Mouse (Mus musculus): ENCODE measurements at regions not wholly inside any gene's neighbourhood (a gene's known extent, or its start where the extent isn't known, plus 50 kb on each side); places are given as distances from the start of the nearest gene placed in this dataset.

DNA sequence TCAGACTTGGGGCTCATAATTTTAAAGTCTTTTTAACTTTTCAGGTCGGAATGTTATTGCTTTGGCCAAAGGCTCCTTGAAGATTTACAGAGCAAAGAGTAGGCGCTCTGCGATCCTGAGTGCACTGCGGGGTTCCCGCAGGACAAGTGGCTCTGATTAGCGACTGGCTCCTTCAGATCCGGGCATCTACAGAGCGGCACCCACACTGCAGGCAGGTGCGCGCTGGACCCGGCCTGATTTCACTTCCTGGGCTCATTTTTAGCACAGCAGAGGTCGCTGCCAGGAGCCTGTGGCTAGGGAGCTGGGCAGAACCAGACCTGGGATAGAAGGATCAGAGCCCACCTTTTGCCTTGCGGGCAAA lies 156.6 kb downstream of the Matn1 start:
- no peak overlapping the region for H3K27ac ChIP-seq
- H3K36me3 ChIP-seq (ENCODE audit: poor library complexity, severe bottlenecking): no peaks in the 10 kb centered on the region
- peak overlapping the region; percentile 45 for H3K4me2 ChIP-seq
- H3K4me3 ChIP-seq: no peak overlapping the region
- H3K9ac ChIP-seq: no peak overlapping the region
- ATAC-seq: no peak
- WGBS: 15% methylated on average over 13 of the region's 13 CpGs
- peaks cover 16% of the 10 kb centered on the region for H3K4me1 ChIP-seq
- peaks cover 3% of the 10 kb centered on the region; the same call in 1 of the 2 replicates for H3K9me3 ChIP-seq (replicated peaks)
- H3K27me3 ChIP-seq: no peaks in the 10 kb centered on the region

DNA sequence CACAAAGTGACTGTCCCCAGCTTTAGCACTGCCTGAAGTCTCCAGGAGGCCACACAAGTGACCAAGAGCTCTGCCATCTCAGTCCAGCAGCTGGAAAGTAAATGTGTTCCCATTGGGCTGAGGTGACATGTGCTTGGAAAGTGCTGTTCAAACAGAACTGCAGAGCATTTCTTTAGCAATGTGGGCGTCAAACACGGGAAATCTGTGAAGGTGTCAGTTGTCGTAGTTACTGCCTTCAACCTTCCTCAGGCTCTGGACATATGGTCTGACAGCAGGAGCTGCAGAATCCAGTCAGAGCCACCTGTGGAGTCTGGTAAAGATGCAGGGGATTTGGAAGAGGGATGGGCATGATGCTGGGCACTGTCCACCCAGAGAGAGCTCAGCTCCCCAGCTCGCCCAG lies 158.0 kb downstream of the Matn1 start:
- no peak overlapping the region for H3K9ac ChIP-seq
- no peak for ATAC-seq
- no peaks in the 10 kb centered on the region for H3K36me3 ChIP-seq (ENCODE audit: poor library complexity, severe bottlenecking)
- H3K4me1 ChIP-seq: peaks cover 19% of the 10 kb centered on the region
- no peak overlapping the region for H3K4me2 ChIP-seq
- no peak overlapping the region for H3K4me3 ChIP-seq
- H3K27ac ChIP-seq: no peak overlapping the region
- peaks cover 3% of the 10 kb centered on the region; the same call in 1 of the 2 replicates for H3K9me3 ChIP-seq (replicated peaks)
- H3K27me3 ChIP-seq: no peaks in the 10 kb centered on the region
- 76% methylated on average over 4 of the region's 4 CpGs for WGBS

DNA sequence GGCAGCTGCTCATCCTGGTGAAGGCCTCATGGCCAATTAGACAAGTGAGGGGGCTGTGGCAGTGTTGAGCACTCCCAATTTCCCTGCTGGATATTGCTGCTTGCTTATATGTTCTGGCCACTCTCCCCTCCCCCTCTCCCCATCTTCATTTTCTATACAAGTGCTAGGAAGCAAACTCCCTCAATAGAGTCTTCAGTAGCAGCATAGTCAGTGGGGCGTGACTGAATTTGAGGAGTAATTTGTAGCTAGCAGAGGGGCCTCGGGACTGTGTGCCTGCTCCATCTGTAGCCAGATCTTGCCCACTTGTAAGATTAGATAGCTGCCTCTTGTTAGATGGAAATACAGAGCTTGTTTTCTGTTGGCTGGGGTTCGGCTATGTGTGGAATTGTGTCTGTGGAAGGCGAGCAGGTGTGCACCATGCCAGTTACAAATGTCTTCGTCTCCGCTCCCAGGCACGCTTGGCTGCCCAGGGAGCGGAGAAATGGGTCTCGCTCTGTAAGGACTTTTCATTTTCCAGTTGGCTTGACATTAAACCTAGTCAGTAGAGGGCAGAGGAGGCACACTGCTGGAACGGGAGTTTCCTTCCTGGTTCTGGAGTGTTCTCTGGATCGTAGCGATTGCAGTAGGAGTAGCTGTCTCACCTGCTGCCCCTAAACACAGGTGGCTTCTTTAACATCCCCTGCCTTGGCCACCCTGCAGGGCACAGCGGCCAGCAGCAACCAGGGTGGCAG lies 163.1 kb downstream of the Matn1 start:
- Histone ChIP-seq H3K9me3 (replicated peaks) (no peaks in the 10 kb centered on the region), H3K9ac (0 out of 2 replicates have a peak overlapping the region, but pooled peaks have one; percentile 19), H3K27ac (peak overlapping the region; percentile 45), H3K36me3 (ENCODE audit: poor library complexity, severe bottlenecking) (no peaks in the 10 kb centered on the region), H3K4me1 (peaks cover 15% of the 10 kb centered on the region), H3K27me3 (no peaks in the 10 kb centered on the region), H3K4me2 (peak overlapping the region; percentile 12; the same call in 1 of the 2 replicates), H3K4me3 (no peak overlapping the region)
- WGBS: 30% methylated on average over 13 of the region's 13 CpGs
- ATAC-seq: peak; percentile 55

DNA sequence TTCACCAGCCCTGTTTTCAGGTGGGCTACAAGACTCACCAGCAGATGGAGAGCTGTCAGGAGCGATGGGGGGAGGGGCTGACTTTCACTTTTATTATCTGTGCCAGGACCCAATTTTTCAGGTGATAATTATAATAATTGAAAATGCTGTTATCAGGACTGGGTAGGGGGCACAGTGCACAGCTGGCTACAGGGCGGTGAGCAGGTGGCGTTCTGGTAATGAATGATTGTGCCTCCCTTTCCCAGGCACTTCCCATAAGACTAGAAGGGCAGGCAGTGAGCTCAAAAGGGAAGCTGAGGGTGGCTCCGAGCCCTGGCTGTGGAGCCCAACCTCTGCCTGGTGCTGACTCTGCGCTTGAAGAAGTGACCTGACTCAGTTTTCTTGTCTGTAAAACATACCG lies 168.4 kb downstream of the Matn1 start:
- H3K27me3 ChIP-seq: no peaks in the 10 kb centered on the region
- no peaks in the 10 kb centered on the region for H3K9me3 ChIP-seq (replicated peaks)
- peaks cover 26% of the 10 kb centered on the region for H3K4me1 ChIP-seq
- 63% methylated on average over 6 of the region's 6 CpGs for WGBS
- H3K4me2 ChIP-seq: no peak overlapping the region
- H3K9ac ChIP-seq: no peak overlapping the region
- no peaks in the 10 kb centered on the region for H3K36me3 ChIP-seq (ENCODE audit: poor library complexity, severe bottlenecking)
- H3K27ac ChIP-seq: no peak overlapping the region
- peak; percentile 43; the same call in 1 of the 2 replicates for ATAC-seq
- no peak overlapping the region for H3K4me3 ChIP-seq

DNA sequence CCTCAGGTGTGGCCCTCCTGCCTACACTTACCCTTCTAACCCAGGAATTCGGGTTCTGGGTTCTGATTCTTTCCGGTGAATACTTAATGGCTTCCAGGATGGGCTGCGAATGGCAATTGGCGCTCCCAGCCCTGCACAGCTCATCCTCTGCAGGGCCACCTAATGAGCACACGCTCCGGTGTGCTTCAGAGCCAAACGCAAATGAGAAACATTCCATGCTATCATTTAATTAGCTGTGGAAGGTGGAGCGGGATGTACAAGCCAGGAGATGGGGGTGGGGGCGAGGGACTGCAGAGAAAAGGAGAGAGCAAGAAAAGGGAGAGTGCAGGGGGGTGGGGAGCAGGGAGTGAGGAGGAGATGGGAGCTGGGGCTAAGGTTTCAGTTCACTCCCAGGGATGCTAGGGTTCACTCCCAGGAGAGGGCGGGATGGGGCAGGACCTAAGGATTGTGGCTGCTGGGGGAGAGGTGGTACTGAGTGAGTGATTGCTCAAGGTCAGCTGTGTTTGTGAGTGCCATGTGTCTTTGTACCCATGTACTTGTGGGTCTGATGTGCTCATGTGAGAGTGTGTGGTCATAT lies 169.6 kb downstream of the Matn1 start:
- peak overlapping the region; percentile 19 for H3K27ac ChIP-seq
- ATAC-seq: peak; percentile 38; the same call in 1 of the 2 replicates
- peaks cover 32% of the 10 kb centered on the region for H3K4me1 ChIP-seq
- WGBS: 18% methylated on average over 10 of the region's 10 CpGs
- no peak overlapping the region for H3K9ac ChIP-seq
- no peak overlapping the region for H3K4me3 ChIP-seq
- no peaks in the 10 kb centered on the region for H3K36me3 ChIP-seq (ENCODE audit: poor library complexity, severe bottlenecking)
- no peaks in the 10 kb centered on the region for H3K9me3 ChIP-seq (replicated peaks)
- H3K27me3 ChIP-seq: no peaks in the 10 kb centered on the region
- H3K4me2 ChIP-seq: no peak overlapping the region

DNA sequence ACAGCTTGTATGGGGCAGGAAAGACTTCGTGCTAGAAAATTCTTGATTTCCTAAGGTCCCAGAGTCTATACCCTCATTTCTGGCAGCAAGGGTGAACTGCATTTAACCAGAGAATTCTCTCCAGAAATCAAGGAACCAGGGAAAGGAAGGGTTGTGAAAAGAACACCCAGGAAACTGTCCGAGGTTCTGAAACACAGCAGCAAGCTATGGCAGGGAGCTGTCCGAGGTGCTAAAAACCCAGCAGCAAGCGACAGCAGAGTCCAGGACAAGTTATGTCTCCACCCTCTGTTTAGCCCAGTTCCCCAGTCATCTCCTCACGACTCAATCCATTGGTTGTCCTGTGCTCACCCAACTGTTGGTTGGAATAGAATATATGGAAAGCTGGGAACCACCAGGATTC lies 171.1 kb downstream of the Matn1 start:
- no peak for ATAC-seq
- Histone ChIP-seq H3K4me2 (no peak overlapping the region), H3K4me1 (peaks cover 32% of the 10 kb centered on the region), H3K27me3 (no peaks in the 10 kb centered on the region), H3K4me3 (no peak overlapping the region), H3K9me3 (replicated peaks) (no peaks in the 10 kb centered on the region), H3K27ac (no peak overlapping the region), H3K9ac (no peak overlapping the region), H3K36me3 (ENCODE audit: poor library complexity, severe bottlenecking) (no peaks in the 10 kb centered on the region)
- 11% methylated on average over 5 of the region's 5 CpGs for WGBS

DNA sequence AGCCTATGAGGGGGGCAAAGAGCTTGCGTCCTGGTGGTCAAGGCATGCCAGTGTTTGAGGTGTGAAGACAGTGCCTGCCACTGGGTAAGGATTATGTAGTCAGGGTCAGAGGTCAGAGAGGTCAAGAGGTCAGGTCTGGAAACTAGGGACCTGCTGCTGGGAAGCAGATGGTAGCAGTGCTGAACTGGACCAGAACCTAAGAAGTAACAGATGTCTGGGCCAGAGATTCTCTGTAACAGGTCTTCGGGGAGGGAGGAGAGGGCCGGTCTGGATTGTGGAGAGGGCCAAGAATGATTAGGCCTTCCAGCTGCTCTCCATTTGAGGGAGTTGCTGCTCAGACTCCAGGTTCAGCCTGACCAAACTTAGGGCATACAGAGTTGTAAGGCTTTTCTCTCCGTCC lies 174.4 kb downstream of the Matn1 start:
- Histone ChIP-seq H3K4me1 (peaks cover 20% of the 10 kb centered on the region), H3K4me3 (no peak overlapping the region), H3K27ac (no peak overlapping the region), H3K9me3 (replicated peaks) (no peaks in the 10 kb centered on the region), H3K27me3 (no peaks in the 10 kb centered on the region), H3K36me3 (ENCODE audit: poor library complexity, severe bottlenecking) (no peaks in the 10 kb centered on the region), H3K4me2 (no peak overlapping the region), H3K9ac (no peak overlapping the region)
- ATAC-seq: no peak
- WGBS: 59% methylated on average over 4 of the region's 4 CpGs

DNA sequence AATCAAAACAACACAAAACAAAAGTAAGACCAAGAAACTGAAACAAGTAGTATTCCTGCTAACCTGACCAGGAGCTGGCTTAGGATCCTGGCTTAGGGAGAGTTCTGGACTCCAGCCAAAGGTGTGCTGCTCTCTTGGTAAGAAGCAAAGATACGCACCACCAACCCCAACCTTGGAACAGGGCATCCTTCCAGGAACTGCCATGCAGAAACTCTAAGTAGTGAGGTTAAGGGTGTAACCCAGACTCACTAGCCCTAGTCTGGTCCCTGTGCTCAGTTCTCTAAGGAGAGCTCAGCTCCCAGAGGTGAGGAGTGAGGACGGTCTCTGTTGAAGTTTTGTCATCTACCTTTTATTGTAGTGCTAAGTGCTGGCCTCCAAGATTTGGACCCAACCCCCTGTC lies 175.4 kb downstream of the Matn1 start:
- 88% methylated on average over 2 of the region's 2 CpGs for WGBS
- no peaks in the 10 kb centered on the region for H3K9me3 ChIP-seq (replicated peaks)
- H3K27me3 ChIP-seq: no peaks in the 10 kb centered on the region
- peaks cover 10% of the 10 kb centered on the region for H3K4me1 ChIP-seq
- H3K4me3 ChIP-seq: no peak overlapping the region
- ATAC-seq: no peak
- H3K4me2 ChIP-seq: no peak overlapping the region
- no peaks in the 10 kb centered on the region for H3K36me3 ChIP-seq (ENCODE audit: poor library complexity, severe bottlenecking)
- H3K27ac ChIP-seq: no peak overlapping the region
- no peak overlapping the region for H3K9ac ChIP-seq

DNA sequence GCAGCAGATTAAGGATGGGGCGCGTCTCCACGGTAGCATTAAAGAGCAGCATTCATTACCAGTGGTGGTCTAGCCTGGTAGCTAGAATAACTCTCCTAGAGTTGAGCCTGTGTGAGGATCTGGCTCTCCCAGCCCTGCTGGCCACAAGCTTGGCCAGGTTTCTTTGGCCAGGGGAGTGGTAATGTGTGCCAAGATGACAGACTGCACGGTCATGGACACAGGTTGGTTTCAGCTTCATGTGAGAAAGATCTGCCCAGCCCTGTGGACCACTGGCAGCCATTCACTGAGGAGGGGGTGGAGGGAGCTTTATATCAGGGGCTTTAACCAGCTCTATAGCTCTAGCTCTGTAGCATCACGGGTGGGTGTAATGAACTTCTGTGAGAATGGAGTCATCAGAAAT lies 176.5 kb downstream of the Matn1 start:
- no peak overlapping the region for H3K4me3 ChIP-seq

DNA sequence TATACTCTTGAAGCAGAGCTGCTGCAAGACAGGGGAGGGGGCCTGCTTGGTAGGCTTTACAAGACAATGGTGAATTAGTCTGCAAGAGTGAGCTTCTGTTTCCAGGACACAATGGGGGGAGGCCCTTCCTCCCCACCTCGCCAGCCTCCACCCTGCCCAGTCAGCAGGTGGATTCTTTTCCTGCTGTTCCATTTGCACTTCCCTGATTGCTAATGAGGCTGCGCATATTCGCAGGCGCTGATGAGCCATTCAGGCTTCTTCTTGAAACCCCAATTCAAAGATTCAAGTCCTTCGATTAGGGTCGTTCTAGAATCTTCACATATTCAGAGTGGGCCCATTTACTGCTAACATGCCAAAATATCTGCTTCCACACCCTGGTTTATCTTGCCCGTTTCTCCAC lies 181.8 kb downstream of the Matn1 start:
- no peaks in the 10 kb centered on the region for H3K36me3 ChIP-seq (ENCODE audit: poor library complexity, severe bottlenecking)
- 12% methylated on average over 7 of the region's 7 CpGs for WGBS
- H3K9me3 ChIP-seq (replicated peaks): no peaks in the 10 kb centered on the region
- H3K9ac ChIP-seq: no peak overlapping the region
- ATAC-seq: peak; percentile 36; the same call in 1 of the 2 replicates
- peaks cover 15% of the 10 kb centered on the region for H3K4me1 ChIP-seq
- no peaks in the 10 kb centered on the region for H3K27me3 ChIP-seq
- H3K27ac ChIP-seq: no peak overlapping the region
- no peak overlapping the region for H3K4me2 ChIP-seq
- H3K4me3 ChIP-seq: no peak overlapping the region

More for the DNA sequence above, 176.5 kb downstream of the Matn1 start:
- no peak overlapping the region for H3K9ac ChIP-seq
- H3K4me1 ChIP-seq: peaks cover 14% of the 10 kb centered on the region
- no peaks in the 10 kb centered on the region for H3K36me3 ChIP-seq (ENCODE audit: poor library complexity, severe bottlenecking)
- no peak overlapping the region for H3K4me2 ChIP-seq
- WGBS: 91% methylated on average over 5 of the region's 5 CpGs
- no peak for ATAC-seq
- H3K9me3 ChIP-seq (replicated peaks): no peaks in the 10 kb centered on the region
- no peak overlapping the region for H3K27ac ChIP-seq
- H3K27me3 ChIP-seq: no peaks in the 10 kb centered on the region

DNA sequence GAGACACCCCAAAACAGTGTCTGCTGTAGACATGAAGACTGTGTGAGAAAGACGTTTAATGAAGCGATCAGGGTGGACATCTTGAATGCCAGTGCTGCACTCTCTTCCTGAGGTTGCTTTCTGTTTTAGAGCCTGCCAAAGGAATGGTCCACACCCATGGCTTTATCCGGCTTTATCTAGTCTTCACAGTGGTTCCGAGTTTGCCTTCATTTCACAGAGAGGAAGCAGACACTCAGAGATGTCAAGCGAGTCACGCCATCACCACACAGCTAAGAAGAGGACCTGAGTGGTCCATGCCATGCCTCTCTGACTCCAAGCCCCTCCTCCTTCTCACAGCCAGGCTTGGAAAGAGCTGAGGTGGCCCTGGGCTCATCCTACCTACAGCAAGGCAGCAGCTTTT lies 182.7 kb downstream of the Matn1 start:
- H3K9ac ChIP-seq: no peak overlapping the region
- no peaks in the 10 kb centered on the region for H3K27me3 ChIP-seq
- no peak overlapping the region for H3K27ac ChIP-seq
- H3K36me3 ChIP-seq (ENCODE audit: poor library complexity, severe bottlenecking): no peaks in the 10 kb centered on the region
- no peak overlapping the region for H3K4me3 ChIP-seq
- no peaks in the 10 kb centered on the region for H3K9me3 ChIP-seq (replicated peaks)
- ATAC-seq: no peak
- peaks cover 15% of the 10 kb centered on the region for H3K4me1 ChIP-seq
- WGBS: 84% methylated on average over 6 of the region's 6 CpGs
- H3K4me2 ChIP-seq: no peak overlapping the region

DNA sequence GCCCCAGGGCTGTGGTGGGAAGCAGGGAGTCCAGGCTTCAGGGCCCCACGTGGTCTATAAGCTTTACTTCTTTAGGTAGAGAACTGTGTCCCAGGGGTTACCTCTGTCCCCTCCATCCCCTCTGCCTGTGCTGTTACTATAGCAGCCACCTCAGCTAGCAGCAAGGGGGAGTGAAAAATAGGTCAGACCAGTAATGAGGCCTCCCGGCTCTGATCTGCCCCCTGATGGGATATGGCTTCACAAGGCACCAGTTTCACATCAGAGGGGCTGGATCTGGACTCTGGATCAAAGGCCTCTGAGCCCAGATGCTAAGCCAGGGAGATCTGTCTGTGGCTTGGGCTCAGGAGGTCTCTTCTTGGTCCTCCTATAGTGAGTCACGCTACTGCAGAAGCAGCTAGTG lies 184.5 kb downstream of the Matn1 start:
- peaks cover 19% of the 10 kb centered on the region for H3K4me1 ChIP-seq
- no peaks in the 10 kb centered on the region for H3K36me3 ChIP-seq (ENCODE audit: poor library complexity, severe bottlenecking)
- H3K4me3 ChIP-seq: no peak overlapping the region
- 22% methylated on average over 3 of the region's 3 CpGs for WGBS
- H3K9me3 ChIP-seq (replicated peaks): no peaks in the 10 kb centered on the region
- H3K4me2 ChIP-seq: no peak overlapping the region
- H3K27ac ChIP-seq: no peak overlapping the region
- no peak for ATAC-seq
- H3K27me3 ChIP-seq: no peaks in the 10 kb centered on the region
- H3K9ac ChIP-seq: no peak overlapping the region

Data from forebrain, embryonic 13.5 days (tissue).